ENCODE assay signal across 9 mouse cellular contexts in the genomic region with DNA sequence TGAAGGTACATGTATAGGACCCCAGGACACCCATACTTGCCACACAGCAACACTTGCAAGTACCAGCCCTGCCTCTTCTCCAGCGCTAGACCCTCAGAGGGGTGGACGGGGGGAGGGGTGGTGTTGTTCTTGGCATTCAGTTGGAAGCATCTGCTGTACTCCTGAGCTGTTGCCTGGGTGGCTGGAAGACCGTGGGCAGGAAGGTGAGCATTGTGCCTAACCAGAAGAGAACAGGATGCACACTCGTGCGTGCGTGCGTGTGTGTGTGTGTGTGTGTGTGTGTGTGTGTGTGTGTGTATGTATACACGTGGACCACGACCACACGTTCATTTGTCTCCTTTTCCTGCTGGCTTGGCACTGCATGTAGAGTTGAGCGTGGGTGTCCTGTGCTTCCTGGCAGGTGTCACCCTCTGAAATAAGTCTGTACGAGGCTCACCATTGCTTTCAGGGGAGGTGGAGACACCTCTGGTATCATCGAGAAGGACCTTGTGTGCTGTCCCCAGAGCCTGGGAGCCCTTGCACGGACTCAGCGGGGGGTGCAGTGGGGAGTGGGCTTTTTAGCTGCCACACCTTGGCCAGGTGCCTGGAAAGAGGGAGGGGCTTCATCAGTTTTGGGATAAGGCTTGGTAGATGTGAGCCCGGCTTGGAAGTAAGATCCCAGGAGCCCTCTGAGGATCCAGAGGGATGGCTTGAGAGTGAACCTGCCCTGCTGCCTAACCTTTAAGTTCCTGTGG.
DNase-seq lines count a peak whose midpoint lies in the region; TF ChIP-seq lines count a peak whose summit lies in the region.
"Had no signal": no experiment of that assay in that cellular context is flagged by ENCODE, and none has a peak within 500 bp of the region (broad histone marks: within the 10 kb centered on the region; RNA-seq: fewer than 3 reads in every experiment).

No protein-coding gene starts in this region.

- peak in 1 of 2 experiments; percentile 49 for DNase-seq in layer of hippocampus, adult 2 months (ENCODE audit: low spot score in 2 of 2)
- no peak for DNase-seq in layer of hippocampus, postnatal 25 days (ENCODE audit: extremely low spot score in 1 of 2, low spot score in 1 of 2)
- DNase-seq in brain, embryonic 14.5 days (ENCODE audit: low read depth): peak; percentile 86
- DNase-seq in limb, embryonic 10.5 days (ENCODE audit: low spot score): no peak
- DNase-seq in embryo, embryonic 9.5 days (ENCODE audit: extremely low spot score): no peak
- DNase-seq in lung, postnatal 36 days: no peak
- no peak for DNase-seq in cerebellum, adult 9-11 months

- H3K4me3 ChIP-seq in layer of hippocampus, adult 2 months: no peak overlapping the region
- peak overlapping the region; percentile 65 for H3K4me3 ChIP-seq in E14TG2a.4 (replicated peaks; ENCODE audit: low read length)
- no peak overlapping the region for H3K4me3 ChIP-seq in limb, embryonic 10.5 days
- H3K4me3 ChIP-seq: erythroblast, embryonic 14.5 days had no signal

- H3K36me3 ChIP-seq in E14TG2a.4 (ENCODE audit: insufficient read depth, low read length): peaks cover 5% of the 10 kb centered on the region; the same call in 1 of the 2 replicates
- H3K36me3 ChIP-seq in limb, embryonic 10.5 days: peaks cover 20% of the 10 kb centered on the region

- no peak for TF ChIP-seq CTCF in layer of hippocampus, adult 2 months (conservative IDR thresholded peaks at IDR 0.05)
- TF ChIP-seq CTCF in E14TG2a.4 (conservative IDR thresholded peaks at IDR 0.05; ENCODE audit: low read length): no peak
- no peak for TF ChIP-seq CTCF in brain, embryonic 14.5 days (IDR thresholded peaks at IDR 0.05; ENCODE audit: borderline replicate concordance, extremely low read depth, insufficient read depth, insufficient read length)

- H3K27me3 ChIP-seq in E14TG2a.4 (ENCODE audit: insufficient read depth, low read length): no peaks in the 10 kb centered on the region
- no peaks in the 10 kb centered on the region for H3K27me3 ChIP-seq in limb, embryonic 10.5 days (ENCODE audit: low read depth, poor library complexity, severe bottlenecking)

- 85% methylated on average over 16 of the region's 16 CpGs for WGBS in limb, embryonic 10.5 days

- TF ChIP-seq POLR2A in brain, embryonic 14.5 days (IDR thresholded peaks at IDR 0.05; ENCODE audit: borderline replicate concordance, extremely low read depth, insufficient read depth, insufficient read length, poor library complexity, severe bottlenecking): no peak

- H3K27ac ChIP-seq in layer of hippocampus, adult 2 months: peak overlapping the region; percentile 81
- peak overlapping the region; percentile 71 for H3K27ac ChIP-seq in limb, embryonic 10.5 days

- H3K4me1 ChIP-seq in E14TG2a.4 (replicated peaks; ENCODE audit: low read depth, low read length): peaks cover 100% of the 10 kb centered on the region
- H3K4me1 ChIP-seq in limb, embryonic 10.5 days: peaks cover 84% of the 10 kb centered on the region

- H3K9me3 ChIP-seq in E14TG2a.4 (ENCODE audit: low read length): no peaks in the 10 kb centered on the region
- no peaks in the 10 kb centered on the region for H3K9me3 ChIP-seq in limb, embryonic 10.5 days (replicated peaks)
